ENCODE assay signal across 16 mouse cellular contexts in the genomic region with DNA sequence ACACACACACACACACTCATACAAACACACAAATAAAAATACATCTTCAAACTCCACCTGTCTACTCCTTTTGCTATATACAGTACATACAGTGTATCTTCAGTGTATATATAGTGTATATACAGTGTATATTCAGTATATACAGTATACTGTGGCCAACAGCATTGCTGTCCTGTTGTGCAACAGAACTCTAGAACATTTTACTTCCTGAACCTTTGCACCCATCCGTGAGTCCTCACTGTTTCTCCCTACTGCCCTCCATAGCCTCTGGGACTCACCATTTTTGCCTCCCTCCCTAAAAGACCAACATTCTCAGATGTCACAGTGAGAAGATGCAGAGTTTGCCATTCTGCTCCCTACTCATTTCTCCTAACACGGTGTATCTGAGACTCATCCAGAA.
"Had no signal": no experiment of that assay in that cellular context is flagged by ENCODE, and none has a peak within 500 bp of the region (broad histone marks: within the 10 kb centered on the region; RNA-seq: fewer than 3 reads in every experiment).

No protein-coding gene starts in this region.

- DNase-seq: liver, postnatal 0 days; lung, adult 2 months; lung, postnatal 14 days; lung, postnatal 36 days; right cerebral cortex, postnatal 14 days; thymus, adult 2 months; thymus, postnatal 25 days; thymus, postnatal 4 days had no signal

- H3K4me2 ChIP-seq: liver, embryonic 15.5 days; lung, embryonic 15.5 days; midbrain, embryonic 11.5 days; midbrain, embryonic 13.5 days; midbrain, embryonic 15.5 days had no signal

- ATAC-seq: liver, postnatal 0 days; lung, postnatal 0 days; midbrain, embryonic 13.5 days; midbrain, embryonic 15.5 days had no signal

- H3K9me3 ChIP-seq: liver, embryonic 15.5 days; lung, embryonic 15.5 days; midbrain, embryonic 13.5 days; midbrain, embryonic 15.5 days had no signal

- H3K27me3 ChIP-seq: liver, embryonic 15.5 days; lung, embryonic 15.5 days; megakaryocyte, embryonic 14.5 days; midbrain, embryonic 13.5 days; midbrain, embryonic 15.5 days had no signal

- H3K27ac ChIP-seq: liver, embryonic 15.5 days; lung, embryonic 15.5 days; macrophage; midbrain, embryonic 13.5 days; midbrain, embryonic 15.5 days had no signal

- H3K36me3 ChIP-seq: liver, embryonic 15.5 days; lung, embryonic 15.5 days; midbrain, embryonic 13.5 days; midbrain, embryonic 15.5 days had no signal

- H3K4me1 ChIP-seq: liver, embryonic 15.5 days; lung, embryonic 15.5 days had no signal

- H3K4me3 ChIP-seq: liver, embryonic 15.5 days; lung, embryonic 15.5 days; midbrain, embryonic 13.5 days; midbrain, embryonic 15.5 days had no signal

- H3K9ac ChIP-seq: liver, embryonic 15.5 days; liver, postnatal 0 days; lung, embryonic 15.5 days; midbrain, embryonic 13.5 days; midbrain, embryonic 15.5 days had no signal
